Mouse (Mus musculus) MEL (cell line): ENCODE measurements at regions not wholly inside any gene's neighbourhood (a gene's known extent, or its start where the extent isn't known, plus 50 kb on each side); places are given as distances from the start of the nearest gene placed in this dataset.

Experiments
- DNase-seq: peaks from one replicate; pipeline ENCODE4 v3.0.0; 2011; ENCODE audit warnings: low read depth, low spot score
- H3K27ac ChIP-seq: 2 replicates; pipeline ENCODE4 v1.5.1; 2012; ENCODE audit warnings: low read depth, mild to moderate bottlenecking, control low read depth, low read length, moderate library complexity; ENCODE audit not compliant: control insufficient read depth
- H3K27me3 ChIP-seq, 2 experiments: fragments of 150-350 bp in 1 of 2; sonication (generic) in 1 of 2; 2 replicates each; pipeline ENCODE4 v1.6.1; 2012; ENCODE audit warnings: low read length in 2 of 2, mild to moderate bottlenecking in 2 of 2, improper control_type of control experiment in 1 of 2, moderate library complexity in 1 of 2; ENCODE audit not compliant: insufficient read depth in 2 of 2, control insufficient read depth in 1 of 2
- H3K36me3 ChIP-seq, 2 experiments: 2 replicates each; pipeline ENCODE4 v1.6.1; 2012 to 2014; ENCODE audit warnings: low read length in 2 of 2, improper control_type of control experiment in 1 of 2, inconsistent platforms in 1 of 2, mild to moderate bottlenecking in 1 of 2; ENCODE audit not compliant: insufficient read depth in 2 of 2, control insufficient read depth in 1 of 2
- H3K4me1 ChIP-seq, 2 experiments: fragments of 150-350 bp in 1 of 2; sonication (generic) in 1 of 2; 2 replicates each; pipeline ENCODE4 v1.6.1; 2012; ENCODE audit warnings: low read length in 2 of 2, improper control_type of control experiment in 1 of 2, mild to moderate bottlenecking in 1 of 2; ENCODE audit not compliant: insufficient read depth in 2 of 2, control insufficient read depth in 1 of 2
- H3K4me3 ChIP-seq, 2 experiments: fragments of 150-350 bp in 1 of 2; sonication (generic) in 1 of 2; 2 replicates each; pipeline ENCODE4 v1.5.1; 2012; ENCODE audit warnings: low read depth in 2 of 2, low read length in 2 of 2, mild to moderate bottlenecking in 2 of 2, moderate library complexity in 2 of 2, control low read depth in 1 of 2, improper control_type of control experiment in 1 of 2; ENCODE audit not compliant: control insufficient read depth in 1 of 2, insufficient read depth in 1 of 2
- H3K79me2 ChIP-seq: 2 replicates; pipeline ENCODE4 v1.6.1; 2012; ENCODE audit warnings: mild to moderate bottlenecking, low read length, moderate library complexity; ENCODE audit not compliant: control insufficient read depth, poor library complexity, insufficient read depth
- H3K9ac ChIP-seq: 2 replicates; pipeline ENCODE4 v1.6.1; 2012; ENCODE audit warnings: low read depth, mild to moderate bottlenecking, control low read depth, low read length, moderate library complexity; ENCODE audit not compliant: control insufficient read depth, poor library complexity, severe bottlenecking
- H3K9me3 ChIP-seq: fragments of 150-350 bp; sonication (generic); replicated peaks from 2 replicates; pipeline ENCODE4 v1.6.1; 2012; ENCODE audit warnings: mild to moderate bottlenecking, low read length, improper control_type of control experiment, moderate library complexity; ENCODE audit not compliant: insufficient read depth
- CHD2 ChIP-seq: IDR thresholded peaks from 2 replicates; pipeline ENCODE4 v1.6.1; 2011; ENCODE audit warnings: low read length, improper control_type of control experiment
- ETS1 ChIP-seq: IDR thresholded peaks from 2 replicates; pipeline ENCODE4 v1.6.1; 2012; ENCODE audit warnings: low read depth, mild to moderate bottlenecking, inconsistent platforms, low read length, improper control_type of control experiment, moderate library complexity
- HCFC1 ChIP-seq: IDR thresholded peaks from 2 replicates; pipeline ENCODE4 v1.6.1; 2012; ENCODE audit warnings: low read depth, mild to moderate bottlenecking, inconsistent platforms, low read length, improper control_type of control experiment, moderate library complexity
- KAT2A ChIP-seq: conservative IDR thresholded peaks from 2 replicates; pipeline ENCODE4 v1.6.1; 2012; ENCODE audit warnings: low read depth, low read length, improper control_type of control experiment, inconsistent platforms
- MAX ChIP-seq: IDR thresholded peaks from 2 replicates; pipeline ENCODE4 v1.6.1; 2011; ENCODE audit warnings: low read length, improper control_type of control experiment
- MAZ ChIP-seq: IDR thresholded peaks from 2 replicates; pipeline ENCODE4 v1.6.1; 2012; ENCODE audit warnings: low read depth, mild to moderate bottlenecking, inconsistent platforms, low read length, improper control_type of control experiment
- MEF2A ChIP-seq: IDR thresholded peaks from 2 replicates; pipeline ENCODE4 v1.6.1; 2014; ENCODE audit warnings: low read depth, mild to moderate bottlenecking, inconsistent platforms, low read length, improper control_type of control experiment; ENCODE audit not compliant: poor library complexity, insufficient replicate concordance, severe bottlenecking; ENCODE audit errors: extremely low read depth
- MXI1 ChIP-seq: IDR thresholded peaks from 2 replicates; pipeline ENCODE4 v1.6.1; 2011; ENCODE audit warnings: mild to moderate bottlenecking, low read depth, low read length, improper control_type of control experiment
- MYB ChIP-seq: IDR thresholded peaks from 2 replicates; pipeline ENCODE4 v1.6.1; 2011; ENCODE audit warnings: mild to moderate bottlenecking, low read depth, low read length, improper control_type of control experiment
- MYC ChIP-seq: IDR thresholded peaks from 2 replicates; pipeline ENCODE4 v1.6.1; 2011; ENCODE audit warnings: low read depth, mild to moderate bottlenecking, low read length, improper control_type of control experiment, moderate library complexity
- NELFE ChIP-seq: IDR thresholded peaks from 2 replicates; pipeline ENCODE4 v1.6.1; 2011; ENCODE audit warnings: low read depth, low read length, improper control_type of control experiment
- NRF1 ChIP-seq: IDR thresholded peaks from 2 replicates; pipeline ENCODE4 v1.6.1; 2014; ENCODE audit warnings: low read depth, mild to moderate bottlenecking, inconsistent platforms, low read length, improper control_type of control experiment, moderate library complexity; ENCODE audit not compliant: poor library complexity, insufficient read depth, severe bottlenecking
- POLR2A ChIP-seq, 2 experiments: IDR thresholded peaks; 2 replicates each; pipeline ENCODE4 v1.6.1; 2011 to 2012; ENCODE audit warnings: low read length in 2 of 2, mild to moderate bottlenecking in 2 of 2, control low read depth in 1 of 2, improper control_type of control experiment in 1 of 2, low read depth in 1 of 2, moderate library complexity in 1 of 2; ENCODE audit not compliant: control insufficient read depth in 1 of 2, insufficient read depth in 1 of 2, poor library complexity in 1 of 2
- POLR2AphosphoS2 ChIP-seq: IDR thresholded peaks from 2 replicates; pipeline ENCODE4 v1.6.1; 2011; ENCODE audit warnings: low read length, improper control_type of control experiment
- RCOR1 ChIP-seq: IDR thresholded peaks from 2 replicates; pipeline ENCODE4 v1.6.1; 2012; ENCODE audit warnings: low read depth, mild to moderate bottlenecking, inconsistent platforms, low read length, improper control_type of control experiment
- SIN3A ChIP-seq: IDR thresholded peaks from 2 replicates; pipeline ENCODE4 v1.6.1; 2012; ENCODE audit warnings: low read length, improper control_type of control experiment, inconsistent platforms
- TBP ChIP-seq: IDR thresholded peaks from 2 replicates; pipeline ENCODE4 v1.8.0; 2011; ENCODE audit warnings: low read depth, low read length, improper control_type of control experiment
- TCF12 ChIP-seq: IDR thresholded peaks from 2 replicates; pipeline ENCODE4 v1.6.1; 2014; ENCODE audit warnings: low read depth, mild to moderate bottlenecking, inconsistent platforms, low read length, improper control_type of control experiment, moderate library complexity
- ZKSCAN1 ChIP-seq: IDR thresholded peaks from 2 replicates; pipeline ENCODE4 v1.6.1; 2012; ENCODE audit warnings: low read depth, mild to moderate bottlenecking, inconsistent platforms, low read length, improper control_type of control experiment, moderate library complexity
- ZMIZ1 ChIP-seq: IDR thresholded peaks from 2 replicates; pipeline ENCODE4 v1.6.1; 2012; ENCODE audit warnings: low read depth, mild to moderate bottlenecking, inconsistent platforms, low read length, improper control_type of control experiment, moderate library complexity
- ZNF384 ChIP-seq: IDR thresholded peaks from 2 replicates; pipeline ENCODE4 v1.6.1; 2012; ENCODE audit warnings: low read depth, mild to moderate bottlenecking, inconsistent platforms, low read length, improper control_type of control experiment

- no peaks in the 10 kb centered on the region for H3K9me3 ChIP-seq
- H3K4me3 ChIP-seq, result no peak overlapping the region
- no peak for DNase-seq
- no peaks in the 10 kb centered on the region; a peak in 1 of 4 replicates for H3K27me3 ChIP-seq
- H3K4me1 ChIP-seq, result no peaks in the 10 kb centered on the region
- TF ChIP-seq MEF2A (no peak), RCOR1 (no peak), MAZ (no peak), MYC (no peak), HCFC1 (no peak), CHD2 (no peak), ZKSCAN1 (no peak), POLR2A (IDR thresholded peaks at IDR 0.05; ENCODE audit: control insufficient read depth in 1 of 2, insufficient read depth in 1 of 2, low read depth in 1 of 2, low read length in 2 of 2, poor library complexity in 1 of 2) (no peak)
- TF ChIP-seq, all 39 proteins: peak for 0
- H3K9ac ChIP-seq, result no peak overlapping the region
- H3K36me3 ChIP-seq, result no peaks in the 10 kb centered on the region
- no peaks in the 10 kb centered on the region for H3K79me2 ChIP-seq
- no peak overlapping the region for H3K27ac ChIP-seq
Observed at GRCm38 (mm10) chr10:122386748-122387147, 61.6 kb upstream of the Avpr1a start.

GRCm38 (mm10) chr10:122379661-122380344 is 68.5 kb upstream of the Avpr1a start:
- no peaks in the 10 kb centered on the region for H3K4me1 ChIP-seq
- no peak overlapping the region for H3K4me3 ChIP-seq
- H3K9me3 ChIP-seq, result no peaks in the 10 kb centered on the region
- TF ChIP-seq POLR2AphosphoS2, result no peak
- TF ChIP-seq ETS1, result no peak
- no peak for TF ChIP-seq TBP
- no peak for TF ChIP-seq ZNF384
- TF ChIP-seq MXI1, result no peak
- TF ChIP-seq MEF2A, result no peak
- no peak for TF ChIP-seq TCF12
- no peak for TF ChIP-seq MYB
- no peak for TF ChIP-seq NELFE
- TF ChIP-seq MAX, result no peak
- H3K9ac ChIP-seq, result no peak overlapping the region
- no peak overlapping the region for H3K27ac ChIP-seq
- DNase-seq, result no peak
- no peaks in the 10 kb centered on the region for H3K27me3 ChIP-seq
- H3K79me2 ChIP-seq, result no peaks in the 10 kb centered on the region
- no peaks in the 10 kb centered on the region for H3K36me3 ChIP-seq

- Histone ChIP-seq H3K36me3 (no peaks in the 10 kb centered on the region), H3K4me3 (no peak overlapping the region), H3K4me1 (no peaks in the 10 kb centered on the region), H3K9ac (no peak overlapping the region)
- no peak for TF ChIP-seq ETS1
- no peak for TF ChIP-seq MAX
- TF ChIP-seq MEF2A, result no peak
- no peak for TF ChIP-seq SIN3A
- no peak for TF ChIP-seq ZMIZ1
- no peak for TF ChIP-seq MXI1
- no peak for TF ChIP-seq KAT2A
- no peak for TF ChIP-seq TCF12
- TF ChIP-seq NRF1, result no peak
- TF ChIP-seq, all 39 proteins: peak for 0
- no peak for DNase-seq
- no peaks in the 10 kb centered on the region for H3K79me2 ChIP-seq
- no peaks in the 10 kb centered on the region for H3K9me3 ChIP-seq
- H3K27me3 ChIP-seq, result no peaks in the 10 kb centered on the region
- no peak overlapping the region for H3K27ac ChIP-seq
Observed at GRCm38 (mm10) chr10:122343291-122343690, 105.0 kb upstream of the Avpr1a start.
